Mouse (Mus musculus): ENCODE measurements around the gene Calr.
"Not testable (repeated sequence)": the region's sequence is repeated elsewhere in the genome, so short reads cannot be mapped to it uniquely, and the experiment has no call there.

The Calr gene

DNA sequence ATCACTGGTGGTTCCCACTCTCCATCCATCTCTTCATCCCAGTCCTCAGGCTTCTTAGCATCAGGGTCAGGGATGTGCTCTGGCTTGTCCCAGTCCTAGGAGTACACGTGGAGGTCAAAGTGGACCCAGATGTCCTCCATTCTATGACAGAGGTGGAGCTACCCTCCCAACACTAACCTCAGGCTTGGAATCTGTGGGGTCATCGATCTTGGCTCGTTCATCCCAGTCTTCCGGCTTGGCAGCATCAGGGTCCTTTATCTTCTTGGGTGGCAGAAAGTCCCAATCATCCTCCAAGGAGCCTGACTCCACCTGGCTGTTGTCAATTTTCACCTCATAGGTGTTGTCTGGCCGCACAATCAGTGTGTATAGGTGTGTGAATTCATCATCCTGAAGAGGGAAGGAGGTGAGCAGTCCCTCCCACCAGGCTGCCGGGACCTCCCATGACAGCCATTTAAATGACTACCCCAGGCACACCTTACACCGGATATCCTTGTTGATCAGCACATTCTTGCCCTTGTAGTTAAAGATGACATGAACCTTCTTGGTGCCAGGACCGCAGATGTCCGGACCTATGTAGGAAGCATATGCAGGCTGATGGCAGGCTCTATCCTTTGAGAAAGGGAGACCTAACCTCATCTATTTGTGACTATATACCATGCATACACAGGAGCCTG lies 2.2 kb downstream of the Calr start:
- DNase-seq = no peak

DNA sequence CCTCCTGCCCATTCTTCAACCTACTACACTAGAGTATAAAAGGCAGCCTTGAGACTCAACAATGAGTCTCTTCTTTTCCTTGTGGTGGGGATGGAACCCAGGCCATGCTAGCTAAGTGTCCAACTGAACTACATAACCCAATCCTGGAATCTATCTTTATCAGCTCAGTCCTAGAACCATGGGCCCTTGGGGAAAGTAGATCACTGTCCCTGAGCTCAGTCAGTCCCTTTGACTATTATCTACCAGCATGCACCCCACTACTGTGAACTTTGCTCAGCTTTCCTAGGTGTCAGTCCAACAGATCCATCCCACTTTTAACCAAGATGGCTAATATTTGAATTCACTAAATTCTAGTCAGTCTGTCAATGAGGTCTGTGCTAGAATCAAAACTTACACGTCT lies 5.2 kb downstream of the Calr start:
- no peak for DNase-seq

DNA sequence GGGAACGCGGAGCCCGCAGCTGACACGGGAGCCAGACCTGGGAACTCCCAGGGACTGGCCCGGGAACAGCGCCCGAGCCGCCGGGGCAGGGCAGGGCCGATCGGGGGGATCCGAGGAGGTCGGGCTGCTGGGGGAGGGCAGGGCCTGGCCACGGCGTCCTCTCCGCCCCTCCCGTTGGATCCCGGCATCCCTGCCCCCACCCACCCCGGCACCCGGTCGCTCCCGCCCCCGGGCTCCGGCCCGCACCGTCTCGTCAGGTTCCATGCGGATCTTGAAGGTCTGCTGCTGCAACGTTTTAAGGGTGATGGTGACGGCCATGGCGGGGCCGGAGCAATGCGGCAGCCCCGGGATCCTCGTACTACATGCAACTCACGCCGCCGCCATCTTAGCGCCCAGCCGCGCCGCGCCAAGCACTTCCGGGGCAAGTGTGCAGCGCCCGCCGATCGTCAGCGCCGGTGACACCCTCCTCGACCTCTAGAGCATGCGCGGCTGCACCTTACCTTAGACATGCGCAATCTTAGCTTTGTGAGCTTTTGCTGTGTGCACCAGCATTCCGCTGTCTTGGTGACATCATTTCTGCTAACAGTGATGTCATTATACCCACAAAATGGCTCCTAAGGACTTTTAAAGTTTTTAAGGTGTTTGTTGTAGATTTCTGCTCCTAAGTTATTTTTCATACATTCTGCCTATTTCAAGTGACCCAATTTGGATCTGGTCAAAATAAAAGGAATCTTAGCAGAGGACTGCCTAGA lies 6.3 kb downstream of the Calr start, which contains the start of gene Rad23a:
Rad23a (minus strand) TSS at position 418 of the 752 bp plus-strand sequence.
- peak; percentile 91 for DNase-seq

DNA sequence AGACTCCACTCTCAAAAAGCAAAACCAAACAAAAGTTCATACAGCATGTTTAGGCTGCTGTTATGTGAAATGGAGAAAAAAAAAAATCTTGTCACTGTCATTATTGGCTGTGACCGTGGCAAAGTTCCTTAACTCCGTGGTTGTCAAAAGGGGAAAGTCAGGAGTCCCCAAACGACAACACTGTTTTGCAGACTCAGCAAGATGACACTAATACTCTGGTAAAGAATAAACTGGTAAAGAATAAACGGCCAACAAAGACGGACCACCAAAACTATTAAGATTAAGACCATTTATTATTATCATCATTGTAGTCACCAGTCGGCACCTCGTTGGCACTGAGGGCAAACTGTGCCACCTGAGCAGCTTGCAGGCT lies 6.9 kb downstream of the Calr start:
- DNase-seq = no peak

- DNase-seq = no peak
These were observed 7.3 kb downstream of the Calr start for GRCm38 (mm10) chr8:84839411-84839810.

- DNase-seq = no peak
These were observed 8.2 kb downstream of the Calr start for GRCm38 (mm10) chr8:84838513-84838912.

DNA sequence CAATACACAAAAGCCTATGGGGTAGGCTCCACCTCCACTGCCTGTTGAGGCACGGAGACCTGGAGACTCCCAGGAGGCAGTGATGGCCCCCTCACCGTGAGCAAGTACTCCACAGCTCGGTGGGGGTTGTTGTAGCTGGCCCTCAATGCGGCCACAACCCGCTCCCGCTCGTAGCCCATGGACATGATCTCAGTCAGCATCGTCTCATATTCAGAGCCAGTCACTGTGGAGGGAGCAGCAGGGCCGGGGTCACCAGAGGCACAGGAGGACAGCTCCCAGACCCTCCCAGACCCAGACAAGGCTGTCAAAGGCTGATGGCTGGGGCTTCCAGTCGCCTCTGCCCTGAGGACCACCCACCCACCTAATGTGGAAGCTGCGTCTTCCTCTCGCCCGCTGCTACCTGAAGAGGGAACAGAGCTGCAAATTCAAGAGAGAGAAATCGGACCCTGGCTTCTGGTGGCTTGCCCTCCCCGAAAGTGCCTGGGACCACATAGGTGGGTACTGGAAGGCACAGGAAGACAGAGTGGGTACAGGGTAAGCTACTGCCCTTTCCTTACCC lies 8.7 kb downstream of the Calr start:
- no peak for DNase-seq

DNA sequence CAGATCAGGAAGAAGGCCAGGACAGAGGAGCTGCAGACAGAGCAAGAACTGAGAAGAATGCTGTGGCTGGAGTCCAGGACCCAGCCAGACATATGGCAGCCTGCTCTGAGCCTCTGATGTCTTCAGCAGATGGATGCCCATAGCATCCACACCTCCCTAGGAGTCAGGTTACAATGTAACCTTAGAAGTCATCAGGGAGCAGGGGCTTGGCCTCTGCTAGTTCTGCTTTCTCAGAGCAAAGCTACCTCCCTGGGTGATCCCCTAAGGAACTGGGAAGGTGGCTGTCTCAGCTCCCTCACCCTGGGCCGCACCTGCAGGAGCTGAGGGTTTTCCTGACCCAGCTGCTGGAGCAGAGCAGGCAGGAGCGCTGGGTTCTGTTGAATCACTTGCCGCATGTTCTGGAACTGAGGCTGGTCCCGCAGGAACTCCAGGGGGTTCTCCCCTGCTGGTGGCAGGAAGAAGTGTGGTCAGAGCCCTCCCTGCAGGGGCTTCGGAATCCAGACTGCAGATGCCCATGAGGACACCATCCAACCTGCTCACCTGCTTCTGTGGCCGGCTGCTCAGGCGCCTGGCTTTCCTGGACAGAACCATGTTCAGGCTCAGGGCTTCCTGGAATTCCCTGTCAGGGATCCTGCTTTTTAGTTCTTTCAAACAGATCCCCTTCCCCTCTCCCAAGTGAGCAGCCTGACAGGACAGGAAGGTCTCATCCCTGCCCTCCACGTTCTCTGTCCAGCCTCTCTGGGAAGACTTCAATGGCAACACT lies 9.4 kb downstream of the Calr start:
- no peak for DNase-seq

DNA sequence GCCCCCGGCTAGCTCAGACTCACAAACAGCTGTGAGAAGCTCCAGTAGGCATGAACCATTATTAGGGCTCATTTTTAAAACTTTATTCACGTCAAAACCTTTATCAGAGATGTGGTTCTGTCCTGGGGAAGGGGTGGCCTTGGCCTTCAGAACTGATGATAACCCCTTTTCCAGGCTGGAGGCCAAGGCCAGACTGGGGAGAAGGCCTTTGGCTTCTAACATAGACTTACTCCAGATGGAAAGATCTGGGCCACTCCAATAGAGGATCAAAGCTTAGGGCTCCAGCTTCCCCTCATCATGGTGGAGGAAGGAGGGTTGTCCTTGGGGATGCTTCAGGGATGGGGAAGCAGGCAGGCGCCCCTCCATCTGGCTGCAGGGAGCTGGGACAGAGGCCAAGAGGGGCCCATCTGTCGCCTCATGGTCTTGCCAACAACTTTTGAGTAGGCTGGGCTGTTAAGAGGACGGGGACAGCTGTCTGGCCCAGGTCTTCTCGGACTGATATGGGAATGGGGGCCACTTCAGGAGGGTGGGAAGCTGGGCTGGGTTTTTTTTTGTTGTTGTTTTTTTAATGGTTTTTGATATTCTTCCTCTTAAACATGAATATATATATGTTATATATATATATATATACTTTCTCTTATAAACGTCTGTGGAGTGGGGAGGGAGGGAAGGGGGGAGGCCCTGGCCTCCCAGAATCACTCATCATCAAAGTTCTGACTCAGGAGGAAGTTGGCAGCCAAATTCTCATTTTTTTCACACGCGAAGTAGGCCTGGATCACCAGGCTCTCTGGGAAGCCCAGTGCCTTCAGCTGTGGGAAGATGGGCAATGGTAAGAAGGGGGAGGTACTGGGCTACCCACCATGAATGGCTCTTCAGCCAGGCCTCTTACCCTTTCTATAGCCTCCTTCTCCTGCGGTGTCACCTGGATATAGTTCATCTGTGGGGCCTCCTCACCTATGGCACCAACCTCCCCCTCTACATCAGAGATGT lies 11.6 kb downstream of the Calr start:
- no peak for DNase-seq

- no peak for DNase-seq
These were observed 12.5 kb downstream of the Calr start for GRCm38 (mm10) chr8:84834002-84834865.

DNA sequence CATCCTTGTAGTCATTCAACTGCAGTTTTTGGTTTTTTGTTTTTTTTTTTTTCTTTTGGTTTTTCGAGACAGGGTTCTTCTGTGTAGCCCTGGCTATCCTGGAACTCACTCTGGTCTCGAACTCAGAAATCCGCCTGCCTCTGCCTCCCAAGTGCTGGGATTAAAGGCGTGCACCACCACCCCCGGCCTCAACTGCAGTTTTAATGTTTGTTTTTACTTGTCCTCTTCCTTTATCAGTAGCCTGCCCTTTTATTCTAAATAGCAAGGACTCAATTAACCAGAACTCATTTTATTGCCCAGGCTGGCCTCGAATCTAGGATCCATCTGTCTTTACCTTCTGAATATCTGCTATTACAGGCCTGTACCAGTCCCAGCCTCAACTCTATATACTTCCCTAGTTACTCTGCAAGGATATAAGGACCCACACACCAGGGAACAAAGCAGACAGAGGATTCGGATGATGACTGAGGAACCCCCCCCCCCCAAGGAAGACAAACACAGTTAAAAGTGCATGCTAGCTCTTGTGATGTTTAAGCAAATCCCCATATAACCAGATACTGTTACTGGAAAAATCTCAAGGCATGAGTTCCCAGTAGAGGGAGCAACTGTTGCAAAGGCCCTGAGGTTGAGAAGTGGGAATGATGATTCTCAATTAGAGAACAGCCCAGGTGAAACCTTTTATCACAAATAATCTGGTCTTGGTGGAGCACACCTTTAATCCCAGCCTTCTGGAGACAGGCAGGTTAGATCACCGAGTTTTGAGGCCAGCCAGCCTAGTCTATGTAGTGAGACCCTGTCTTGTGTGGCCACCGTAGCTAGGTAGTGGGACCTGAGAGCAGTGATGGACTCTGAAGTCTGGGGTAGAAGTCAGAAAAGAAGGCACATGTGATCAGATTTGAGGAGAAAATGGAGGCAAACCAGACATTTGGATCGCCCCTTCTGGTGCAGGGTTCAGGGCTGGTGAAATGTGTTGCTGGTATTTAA lies 13.7 kb downstream of the Calr start:
- DNase-seq = no peak

DNA sequence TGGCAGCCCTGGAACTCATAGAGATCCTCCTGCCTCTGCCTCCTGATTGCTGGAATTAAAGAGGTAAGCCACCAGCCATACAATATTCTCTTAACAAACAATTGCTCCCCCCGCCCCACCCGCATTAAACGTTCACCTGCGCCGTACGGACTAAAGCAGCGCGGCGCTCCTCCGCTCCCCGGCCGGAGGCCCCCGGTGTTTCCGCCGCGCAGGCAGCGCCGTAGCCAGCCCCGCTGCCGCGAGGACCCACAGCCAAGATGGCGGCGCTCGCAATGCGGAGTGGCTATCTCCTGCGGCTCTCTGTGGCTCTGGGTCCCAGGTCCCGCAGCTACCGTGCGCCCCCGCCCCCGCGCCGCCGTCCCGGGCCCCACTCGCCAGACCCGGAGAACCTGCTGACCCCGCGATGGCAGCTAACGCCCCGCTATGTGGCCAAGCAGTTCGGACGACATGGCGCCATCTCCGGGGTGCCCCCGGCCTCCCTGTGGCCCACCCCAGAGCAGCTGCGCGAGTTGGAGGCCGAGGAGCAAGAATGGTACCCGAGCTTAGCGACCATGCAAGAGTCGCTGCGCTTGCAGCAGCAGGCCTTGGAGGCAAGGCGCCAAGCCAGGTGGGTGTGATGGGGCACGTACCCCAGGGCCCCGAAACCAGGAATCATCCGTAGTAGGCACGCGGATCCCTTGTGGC lies 14.6 kb downstream of the Calr start:
- peak; percentile 67 for DNase-seq

DNA sequence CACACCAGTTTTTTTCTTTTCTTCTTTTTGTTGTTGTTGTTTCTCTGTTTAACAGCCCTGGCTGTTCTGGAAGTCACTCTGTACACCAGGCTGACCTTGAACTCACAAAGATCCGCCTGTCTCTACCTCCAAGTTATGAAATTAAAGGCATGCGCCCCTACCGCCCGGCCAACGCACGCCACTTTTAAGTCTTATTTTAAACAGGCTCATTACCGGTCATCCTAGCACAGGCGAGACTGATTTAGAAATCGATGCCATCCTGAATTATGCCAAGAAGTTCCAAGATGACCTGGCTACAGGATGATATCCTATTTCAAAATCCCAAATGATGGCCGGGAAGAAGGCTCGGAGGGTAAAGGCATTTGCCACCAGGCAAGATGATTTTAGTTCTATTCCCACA lies 15.2 kb downstream of the Calr start, which contains the start of gene Gadd45gip1:
Gadd45gip1 (plus strand) TSS at position 33 of the 400 bp plus-strand sequence.
- no peak for DNase-seq

DNA sequence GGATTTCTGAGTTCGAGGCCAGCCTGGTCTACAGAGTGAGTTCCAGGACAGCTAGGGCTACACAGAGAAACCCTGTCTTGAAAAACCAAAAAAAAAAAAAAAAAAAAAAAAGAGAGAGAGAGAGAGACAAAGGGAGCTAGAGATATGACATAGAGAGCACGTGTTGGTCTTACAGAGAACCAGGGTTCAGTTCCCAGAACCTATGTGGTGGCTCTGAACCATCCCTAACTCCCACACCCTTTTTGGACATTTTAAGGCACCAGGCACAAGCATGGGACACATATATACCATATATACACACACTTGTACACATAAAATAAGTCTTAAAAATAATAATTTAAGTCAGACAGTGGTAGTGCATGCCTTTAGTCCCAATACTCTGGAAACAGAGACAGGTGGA lies 20.2 kb downstream of the Calr start:
- DNase-seq = not testable (repeated sequence)

GRCm38 (mm10) chr8:84825636-84826035 lies 21.1 kb downstream of the Calr start:
- DNase-seq = no peak

- DNase-seq = no peak
These were observed 23.1 kb downstream of the Calr start for GRCm38 (mm10) chr8:84823653-84824052.

GRCm38 (mm10) chr8:84822723-84823122 lies 24.0 kb downstream of the Calr start, which contains the start of gene Dand5:
Gene Dand5, minus strand, starts transcription at chr8:84822823.
- no peak for DNase-seq

DNA sequence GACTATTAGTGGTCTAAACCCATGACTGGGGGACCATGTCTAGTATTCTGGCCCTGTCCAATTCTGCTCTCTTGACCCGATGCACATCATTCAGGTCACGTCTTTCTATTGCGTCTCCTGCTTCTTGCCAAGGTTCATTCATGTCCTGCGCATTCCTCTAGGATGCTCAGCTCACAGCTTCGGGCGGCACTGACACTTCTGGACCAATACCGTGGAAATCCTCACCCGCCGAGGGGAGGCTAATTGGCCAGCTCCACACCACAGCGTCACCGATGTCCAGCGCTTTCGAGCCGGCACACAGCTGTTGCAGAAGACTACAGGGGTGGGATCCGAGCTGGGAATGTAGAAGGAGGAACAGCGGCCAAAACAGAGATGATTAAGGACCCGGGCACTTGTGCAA lies 30.6 kb downstream of the Calr start:
- no peak for DNase-seq

- peak; percentile 85 for DNase-seq
These were observed 31.2 kb downstream of the Calr start for GRCm38 (mm10) chr8:84815547-84815946.

All from kidney, adult 11 months (tissue).